Mouse (Mus musculus) ES-E14 (cell line): Measurements from ENCODE around the gene Pprc1. TPM values are rescaled to one million over a fixed set of nuclear protein-coding genes. Genes with fewer than 3 reads are reported as not detected.

Source experiments
- DNase-seq: peaks from one replicate; pipeline ENCODE4 v3.0.0-alpha.2; 2013; ENCODE audit warnings: low read depth, low spot score
- H3K27ac ChIP-seq: 2 replicates; pipeline ENCODE4 v1.5.1; 2012; ENCODE audit warnings: low read depth, mild to moderate bottlenecking, low read length, moderate library complexity, mixed read lengths; ENCODE audit not compliant: poor library complexity, insufficient read depth, severe bottlenecking
- H3K36me3 ChIP-seq: 2 replicates; pipeline ENCODE4 v1.6.1; 2012; ENCODE audit warnings: mild to moderate bottlenecking, low read length, moderate library complexity, mixed read lengths; ENCODE audit not compliant: control insufficient read depth, poor library complexity, insufficient read depth, severe bottlenecking
- H3K4me1 ChIP-seq, 2 experiments: fragments of 150-350 bp in 1 of 2; sonication (generic) in 1 of 2; 2 replicates each; pipeline ENCODE4 v1.6.1; 2012; ENCODE audit warnings: low read length in 2 of 2, mild to moderate bottlenecking in 1 of 2, mixed read lengths in 1 of 2; ENCODE audit not compliant: control insufficient read depth in 2 of 2, insufficient read depth in 2 of 2, poor library complexity in 1 of 2
- H3K4me3 ChIP-seq, 2 experiments: fragments of 150-350 bp in 1 of 2; sonication (generic) in 1 of 2; 2 replicates each; pipeline ENCODE4 v1.5.1; 2012; ENCODE audit warnings: low read length in 2 of 2, low read depth in 1 of 2, mild to moderate bottlenecking in 1 of 2, mixed read lengths in 1 of 2; ENCODE audit not compliant: insufficient read depth in 1 of 2, poor library complexity in 1 of 2, severe bottlenecking in 1 of 2
- H3K9ac ChIP-seq: 2 replicates; pipeline ENCODE4 v1.6.1; 2012; ENCODE audit warnings: low read depth, mild to moderate bottlenecking, low read length, mixed read lengths; ENCODE audit not compliant: poor library complexity, insufficient read depth, severe bottlenecking
- H3K9me3 ChIP-seq: fragments of 150-350 bp; sonication (generic); 2 replicates; pipeline ENCODE4 v1.6.1; 2012; ENCODE audit warnings: low read depth, mild to moderate bottlenecking, low read length; ENCODE audit not compliant: control insufficient read depth, insufficient read depth
- CHD2 ChIP-seq: IDR thresholded peaks from 2 replicates; pipeline ENCODE4 v1.6.1; 2014; ENCODE audit warnings: mild to moderate bottlenecking, low read depth, low read length, inconsistent platforms
- HCFC1 ChIP-seq: IDR thresholded peaks from 2 replicates; pipeline ENCODE4 v1.6.1; 2012; ENCODE audit warnings: low read length, inconsistent platforms, borderline replicate concordance; ENCODE audit not compliant: insufficient read depth
- MAFK ChIP-seq: IDR thresholded peaks from 2 replicates; pipeline ENCODE4 v1.6.1; 2014; ENCODE audit warnings: mild to moderate bottlenecking, low read depth, low read length, inconsistent platforms; ENCODE audit not compliant: insufficient read depth
- ZC3H11A ChIP-seq: IDR thresholded peaks from 2 replicates; pipeline ENCODE4 v1.6.1; 2012; ENCODE audit warnings: low read depth, mild to moderate bottlenecking, inconsistent platforms, low read length, borderline replicate concordance
- ZNF384 ChIP-seq: IDR thresholded peaks from 2 replicates; pipeline ENCODE4 v1.6.1; 2012; ENCODE audit warnings: low read depth, low read length, inconsistent platforms
- in situ Hi-C, 2 experiments: fragments of 600-800 bp; cut with MboI; formaldehyde crosslinking; loops; one replicate each; pipeline ENCODE4 v1.15.1; 2025; ENCODE audit warnings: low sequenced_read_pairs in 2 of 2, inconsistent platforms in 1 of 2; ENCODE audit not compliant: unreplicated experiment in 2 of 2
- total RNA-seq: library from RNA; depleted of rRNA; stranded (reverse); fragments of 300-350 nt; gene quantifications from 2 replicates; pipeline ENCODE4 v1.2.3, GENCODE M21; 2012

Gene Pprc1
- total RNA-seq, 1 experiment = 68.4 TPM

DNA sequence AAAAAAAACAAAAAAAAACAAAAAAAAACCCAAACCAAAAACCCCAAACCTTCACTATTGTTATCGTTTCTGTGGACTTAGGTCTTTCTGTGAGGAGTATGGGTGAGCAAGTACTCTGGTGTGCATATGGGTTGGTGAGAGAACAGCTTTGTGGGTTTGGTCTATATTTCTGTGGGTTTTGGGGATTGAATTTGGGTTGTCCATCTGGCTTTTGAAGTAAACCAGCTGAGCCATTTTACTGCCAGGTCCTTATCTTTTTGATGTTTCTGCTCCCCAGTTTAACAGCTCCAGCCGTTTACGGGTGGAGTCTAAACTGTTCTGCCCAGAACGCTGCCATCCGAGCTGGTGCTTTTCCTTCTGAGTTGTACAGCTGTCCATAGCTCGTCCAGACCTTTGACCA lies 16.2 kb downstream of the Pprc1 start:
- Histone ChIP-seq H3K4me3 (no peak overlapping the region), H3K9ac (no peak overlapping the region), H3K36me3 (peaks cover 43% of the 10 kb centered on the region), H3K4me1 (peaks cover 3% of the 10 kb centered on the region in 2 experiments; a peak in 3 of 4 replicates), H3K9me3 (no peaks in the 10 kb centered on the region), H3K27ac (no peak overlapping the region)
- no peak for TF ChIP-seq HCFC1
- TF ChIP-seq CHD2 = no peak
- TF ChIP-seq ZNF384 = no peak
- no peak for TF ChIP-seq ZC3H11A
- TF ChIP-seq MAFK = no peak
- in situ Hi-C loops = no loop called here
- DNase-seq = no peak

DNA sequence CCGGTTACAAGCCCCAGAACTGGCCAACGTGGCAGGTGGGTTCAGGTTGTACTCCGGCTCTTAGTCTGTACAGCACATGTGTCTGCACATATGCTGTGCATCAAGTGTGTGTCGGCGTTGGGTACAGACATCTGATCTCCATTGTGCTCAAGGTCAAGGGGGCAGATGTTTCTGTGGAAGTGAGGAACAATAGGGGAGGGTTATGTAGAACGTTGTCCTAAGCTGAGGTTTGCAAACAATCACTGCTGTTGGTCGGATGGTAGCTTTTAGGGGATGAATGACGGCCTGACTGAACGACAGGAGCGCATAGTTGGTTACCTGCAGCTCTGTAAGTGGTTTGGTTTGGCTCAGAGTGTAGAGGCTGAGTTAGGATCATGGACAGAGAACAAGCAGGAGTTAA lies 23.4 kb downstream of the Pprc1 start:
- H3K27ac ChIP-seq = no peak overlapping the region
- no peak overlapping the region for H3K9ac ChIP-seq
- TF ChIP-seq CHD2 = no peak
- no peak for TF ChIP-seq ZNF384
- TF ChIP-seq ZC3H11A = no peak
- TF ChIP-seq HCFC1 = no peak
- no peak for TF ChIP-seq MAFK
- in situ Hi-C loops = no loop called here
- DNase-seq = no peak
- no peak overlapping the region for H3K4me3 ChIP-seq
- H3K36me3 ChIP-seq = peaks cover 75% of the 10 kb centered on the region
- no peaks in the 10 kb centered on the region for H3K9me3 ChIP-seq
- peaks cover 9 to 16% of the 10 kb centered on the region in 2 experiments for H3K4me1 ChIP-seq

DNA sequence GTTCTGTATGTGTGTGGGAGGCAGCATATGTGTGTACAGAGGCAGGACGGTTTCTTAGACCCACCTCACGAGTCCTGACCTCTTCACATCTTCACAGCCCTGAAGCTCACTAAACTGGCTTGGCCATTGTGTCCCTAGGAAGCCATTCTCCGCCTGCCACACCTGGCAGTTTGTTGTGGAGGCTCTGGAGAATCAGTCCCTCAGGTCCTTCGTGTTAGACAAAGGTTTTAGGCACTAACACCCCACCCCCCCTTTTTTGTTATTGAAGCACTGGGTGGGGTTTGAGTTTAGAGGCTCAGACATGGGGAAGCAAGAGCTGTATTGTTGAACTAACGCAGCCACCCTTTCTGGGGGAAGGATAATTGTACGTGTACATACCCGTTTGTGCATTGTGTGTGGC lies 28.6 kb downstream of the Pprc1 start:
- Histone ChIP-seq H3K27ac (peak overlapping the region; percentile 76), H3K4me1 (peaks cover 12 to 24% of the 10 kb centered on the region in 2 experiments), H3K9ac (no peak overlapping the region), H3K4me3 (no peak overlapping the region), H3K36me3 (peaks cover 43% of the 10 kb centered on the region), H3K9me3 (no peaks in the 10 kb centered on the region)
- in situ Hi-C loops = no loop called here
- TF ChIP-seq HCFC1 = no peak
- no peak for DNase-seq

DNA sequence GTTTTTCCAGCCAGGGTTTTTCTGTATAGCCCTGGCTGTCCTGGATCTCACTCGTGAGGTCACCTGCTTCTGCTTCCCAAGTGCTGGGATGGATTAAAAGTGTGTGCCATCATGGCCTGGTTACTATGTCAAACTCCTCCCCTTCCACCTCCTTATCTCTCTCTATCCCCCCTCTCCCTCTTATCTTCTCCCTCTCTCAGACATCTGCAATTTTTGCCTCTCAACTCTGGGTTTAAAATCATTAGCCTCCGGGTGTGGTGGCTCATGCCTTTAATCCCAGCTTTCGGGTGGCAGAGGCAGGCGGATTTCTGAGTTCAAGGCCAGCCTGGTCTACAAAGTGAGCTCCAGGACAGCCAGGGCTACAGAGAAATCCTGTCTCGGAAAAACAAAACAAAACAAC lies 29.6 kb downstream of the Pprc1 start:
- H3K9ac ChIP-seq = peak overlapping the region; percentile 42; the same call in 1 of the 2 replicates
- H3K27ac ChIP-seq = peak overlapping the region; percentile 61; the same call in 1 of the 2 replicates
- no peak overlapping the region for H3K4me3 ChIP-seq
- no peak for DNase-seq
- in situ Hi-C loops = no loop called here
- H3K4me1 ChIP-seq = peaks cover 12 to 24% of the 10 kb centered on the region in 2 experiments
- no peaks in the 10 kb centered on the region for H3K9me3 ChIP-seq
- H3K36me3 ChIP-seq = peaks cover 45% of the 10 kb centered on the region
- TF ChIP-seq CHD2 = no peak
- no peak for TF ChIP-seq HCFC1
- TF ChIP-seq ZNF384 = no peak
- no peak for TF ChIP-seq ZC3H11A
- no peak for TF ChIP-seq MAFK
